Mouse (Mus musculus) G1E (cell line): Measurements from ENCODE around the gene Pkmyt1. TPM values are rescaled to one million over a fixed set of nuclear protein-coding genes. Genes with fewer than 3 reads are reported as not detected.

Source experiments
- ATAC-seq: 2 replicates; pipeline ENCODE4 v1.8.0; 2016; ENCODE audit warnings: mild to moderate bottlenecking; ENCODE audit not compliant: insufficient number of reproducible peaks, poor library complexity, low FRiP score, severe bottlenecking; ENCODE audit errors: extremely low read depth
- DNase-seq: peaks from one replicate; pipeline ENCODE4 v3.0.0; 2012; ENCODE audit warnings: low spot score
- H3K27me3 ChIP-seq: 2 replicates; pipeline ENCODE4 v1.6.1; 2012; ENCODE audit warnings: mild to moderate bottlenecking, low read length, inconsistent platforms; ENCODE audit not compliant: insufficient read depth
- H3K36me3 ChIP-seq: replicated peaks from 2 replicates; pipeline ENCODE3; 2012; ENCODE audit warnings: mild to moderate bottlenecking, inconsistent platforms
- H3K4me1 ChIP-seq: 2 replicates; pipeline ENCODE4 v1.6.1; 2012; ENCODE audit warnings: low read depth, low read length, inconsistent platforms, mixed read lengths; ENCODE audit not compliant: insufficient read depth
- H3K4me3 ChIP-seq: 2 replicates; pipeline ENCODE4 v1.5.1; 2012; ENCODE audit warnings: low read depth, mild to moderate bottlenecking, inconsistent platforms, low read length, moderate library complexity, mixed read lengths
- H3K9me3 ChIP-seq: replicated peaks from 2 replicates; pipeline ENCODE4 v1.6.1; 2012; ENCODE audit warnings: inconsistent platforms
- CTCF ChIP-seq: IDR thresholded peaks from 2 replicates; pipeline ENCODE4 v1.5.1; 2012; ENCODE audit warnings: low read depth, low read length, inconsistent platforms, mixed read lengths
- GATA1 ChIP-seq: IDR thresholded peaks from 2 replicates; pipeline ENCODE4 v1.6.1; 2012; ENCODE audit warnings: borderline replicate concordance, low read length, inconsistent platforms, mixed read lengths
- GATA2 ChIP-seq: IDR thresholded peaks from 2 replicates; pipeline ENCODE4 v1.6.1; 2012; ENCODE audit warnings: low read depth, low read length, inconsistent platforms, borderline replicate concordance
- POLR2AphosphoS5 ChIP-seq: IDR thresholded peaks from 2 replicates; pipeline ENCODE4 v1.6.1; 2012; ENCODE audit warnings: low read depth, low read length, inconsistent platforms; ENCODE audit not compliant: insufficient replicate concordance
- TAL1 ChIP-seq: conservative IDR thresholded peaks from 2 replicates; pipeline ENCODE4 v1.6.1; 2012; ENCODE audit warnings: low read depth, low read length, inconsistent platforms, mixed read lengths
- polyA plus RNA-seq: library from polyadenylated mRNA; stranded (reverse); fragments of >175 nt; gene quantifications from 2 replicates; pipeline ENCODE4 v1.2.3, GENCODE M21; 2012
- total RNA-seq, 2 experiments: library from RNA; stranded (forward) in 1 of 2; stranded (reverse) in 1 of 2; fragments of 200-1000 nt in 1 of 2; fragments of >200 nt in 1 of 2; fragmentation: Nextera tagmentation in 1 of 2; gene quantifications; 2 replicates each; pipeline ENCODE4 v1.2.3; 2014 to 2017

Gene Pkmyt1
- total and polyA plus RNA-seq, 3 experiments: 10.8 to 125 (median 33.5) TPM

DNA sequence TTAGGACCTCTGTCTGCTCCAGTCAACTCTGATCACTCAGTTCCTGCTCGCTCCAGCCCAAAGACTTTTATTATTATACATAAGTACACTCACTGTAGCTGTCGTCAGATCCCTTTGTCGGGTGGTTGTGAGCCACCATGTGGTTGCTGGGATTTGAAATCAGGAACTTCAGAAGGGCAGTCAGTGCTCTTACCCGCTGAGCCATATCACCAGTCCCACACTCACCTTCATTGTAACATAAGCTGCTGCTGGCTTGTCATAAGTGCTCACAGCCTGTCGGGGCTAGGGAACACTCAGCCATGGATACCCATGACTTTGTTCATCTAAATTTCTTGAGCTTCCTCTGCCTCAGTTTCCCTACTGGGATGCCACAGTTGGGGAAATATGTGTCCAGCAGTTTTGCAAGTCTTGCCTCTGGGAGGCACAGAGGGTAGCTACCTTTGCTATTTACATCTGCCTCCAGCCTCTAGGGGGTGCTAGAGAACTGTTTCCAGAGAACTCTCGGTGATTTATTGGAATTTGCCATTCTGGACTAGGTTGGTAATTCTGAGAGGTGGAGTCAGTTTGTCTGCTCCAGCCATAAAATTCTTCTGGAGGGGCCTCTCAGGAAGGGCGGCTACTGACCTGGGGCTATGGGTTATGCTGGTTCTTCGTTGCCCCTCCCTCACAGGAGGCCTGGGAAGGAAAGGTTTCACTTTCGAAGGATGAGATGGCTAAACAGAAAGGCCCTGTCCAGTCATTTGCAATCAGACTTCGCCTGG lies 22.7 kb downstream of the Pkmyt1 start:
- Histone ChIP-seq H3K9me3 (no peaks in the 10 kb centered on the region), H3K4me3 (peak overlapping the region; percentile 55), H3K4me1 (peaks cover 51% of the 10 kb centered on the region), H3K36me3 (peaks cover 20% of the 10 kb centered on the region), H3K27me3 (peaks cover 36% of the 10 kb centered on the region)
- peak; percentile 7; the same call in 1 of the 2 replicates for ATAC-seq
- no peak for TF ChIP-seq TAL1
- no peak for TF ChIP-seq GATA1
- peak; percentile 34; the same call in 1 of the 2 replicates for TF ChIP-seq CTCF
- TF ChIP-seq GATA2: no peak
- no peak for TF ChIP-seq POLR2AphosphoS5
- peak; percentile 73 for DNase-seq

DNA sequence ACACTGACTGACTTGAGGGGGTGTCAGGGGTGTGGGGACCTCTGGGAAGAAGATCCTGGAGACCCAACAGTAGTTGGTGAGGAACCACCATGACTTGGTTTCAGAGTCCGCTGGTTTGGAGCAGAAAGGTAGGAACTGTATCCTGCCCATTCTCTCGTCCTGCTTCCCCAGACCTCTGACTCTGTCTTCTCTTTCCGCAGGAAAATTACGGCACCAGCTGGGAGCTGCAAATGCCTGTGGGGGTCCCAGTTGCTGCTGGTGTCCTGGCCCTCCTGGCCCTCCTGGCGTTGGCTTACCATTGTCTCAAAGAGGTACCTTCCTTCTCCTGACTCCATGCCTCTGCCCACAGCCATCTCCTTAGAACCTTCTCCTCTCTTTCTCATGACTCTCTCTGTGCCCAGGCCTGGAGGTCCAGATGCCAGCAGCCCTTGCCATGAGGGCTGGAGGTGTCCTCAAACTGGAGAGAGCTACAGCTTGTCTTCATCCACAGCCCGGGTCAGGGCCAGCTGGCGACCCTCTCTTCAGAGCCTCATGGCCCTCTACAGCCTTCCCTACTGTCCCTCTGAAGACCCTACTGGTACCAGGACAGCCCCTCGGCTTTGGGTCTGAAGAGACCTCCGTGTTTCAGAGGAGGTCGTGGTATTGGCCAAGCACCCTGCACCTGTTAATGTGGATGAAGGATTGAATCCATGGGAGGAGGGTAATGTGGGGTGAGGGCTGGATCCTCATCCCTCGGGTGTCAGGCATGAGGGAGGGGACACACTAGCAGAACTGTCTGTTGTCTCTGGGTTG lies 23.5 kb downstream of the Pkmyt1 start:
- ATAC-seq: no peak
- H3K36me3 ChIP-seq: peaks cover 23% of the 10 kb centered on the region
- TF ChIP-seq POLR2AphosphoS5: no peak
- TF ChIP-seq TAL1: no peak
- TF ChIP-seq GATA1: no peak
- no peak for TF ChIP-seq CTCF
- no peak for TF ChIP-seq GATA2

DNA sequence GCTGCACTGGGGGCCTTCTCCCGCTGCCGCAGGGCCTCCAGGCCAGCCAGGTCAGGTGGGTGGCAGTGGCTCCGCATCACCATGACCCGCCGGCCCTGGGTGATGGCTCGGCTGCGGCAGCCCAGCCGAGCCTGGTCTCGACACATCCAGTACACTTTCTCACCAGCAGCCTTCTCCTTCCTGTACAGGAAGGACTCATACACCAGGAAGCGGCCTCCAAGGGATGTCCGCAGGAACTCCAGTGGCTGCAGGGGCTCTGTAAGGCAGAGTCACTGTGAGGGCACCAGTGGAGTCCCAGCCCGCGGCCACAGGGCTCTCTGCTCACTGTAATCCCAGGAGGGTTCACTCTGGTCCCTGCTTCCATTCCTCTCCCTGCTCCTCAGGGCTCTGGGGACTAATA lies 29.6 kb downstream of the Pkmyt1 start:
- Histone ChIP-seq H3K4me1 (no peaks in the 10 kb centered on the region), H3K9me3 (no peaks in the 10 kb centered on the region), H3K36me3 (peaks cover 71% of the 10 kb centered on the region), H3K4me3 (no peak overlapping the region), H3K27me3 (no peaks in the 10 kb centered on the region)
- no peak for ATAC-seq
- no peak for DNase-seq
- TF ChIP-seq GATA2 (no peak), GATA1 (no peak), TAL1 (no peak), POLR2AphosphoS5 (no peak), CTCF (no peak)

More for the DNA sequence above, 23.5 kb downstream of the Pkmyt1 start:
- Histone ChIP-seq H3K4me3 (peak overlapping the region; percentile 55), H3K4me1 (peaks cover 49% of the 10 kb centered on the region), H3K27me3 (peaks cover 30% of the 10 kb centered on the region), H3K9me3 (no peaks in the 10 kb centered on the region)
- no peak for DNase-seq

DNA sequence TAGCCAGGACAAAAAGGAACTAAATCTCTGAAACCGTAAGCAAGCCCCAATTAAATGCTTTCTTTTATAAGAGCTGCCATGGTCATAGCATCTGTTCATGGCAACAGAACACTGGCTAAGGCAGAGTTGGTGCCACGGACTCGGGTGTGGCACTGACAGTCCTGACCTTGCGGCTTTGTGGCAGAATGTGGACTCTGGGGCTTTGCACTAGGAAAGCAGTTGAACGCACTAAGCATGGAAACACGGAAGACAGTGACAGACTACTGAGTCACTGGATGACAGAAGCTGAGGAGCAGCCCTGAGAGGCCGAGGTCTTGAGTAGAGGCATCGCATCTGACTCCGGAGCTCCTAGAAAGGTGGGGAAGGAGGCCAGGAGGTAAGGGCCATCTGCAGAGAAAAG lies 31.4 kb downstream of the Pkmyt1 start:
- Histone ChIP-seq H3K4me3 (no peak overlapping the region), H3K4me1 (no peaks in the 10 kb centered on the region), H3K36me3 (peaks cover 80% of the 10 kb centered on the region), H3K9me3 (no peaks in the 10 kb centered on the region), H3K27me3 (no peaks in the 10 kb centered on the region)
- TF ChIP-seq TAL1 (no peak), CTCF (no peak), GATA2 (no peak), POLR2AphosphoS5 (no peak), GATA1 (no peak)
- ATAC-seq (no peak), DNase-seq (no peak)

DNA sequence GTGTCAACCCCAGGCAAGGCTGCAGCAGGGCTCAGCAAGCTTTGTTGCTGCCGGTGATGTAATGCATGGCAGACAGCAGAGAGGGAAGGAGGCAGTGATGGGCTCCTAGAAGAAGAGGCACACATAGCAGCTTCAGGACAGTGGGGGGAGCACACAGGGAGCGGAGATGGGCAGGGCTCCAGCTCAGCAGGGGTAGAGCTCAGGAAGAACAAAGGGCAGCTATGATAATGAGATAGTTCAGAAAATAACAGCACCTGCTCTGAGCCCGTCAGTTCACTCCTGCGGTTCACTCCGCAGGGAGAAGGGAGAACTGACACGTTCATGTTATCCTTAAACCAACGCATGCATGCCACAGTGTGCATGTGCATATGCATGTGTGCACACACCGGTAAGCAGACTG lies 32.7 kb downstream of the Pkmyt1 start:
- peaks cover 8% of the 10 kb centered on the region for H3K4me1 ChIP-seq
- peaks cover 72% of the 10 kb centered on the region for H3K36me3 ChIP-seq
- no peak for TF ChIP-seq GATA2
- TF ChIP-seq GATA1: no peak
- no peak for TF ChIP-seq CTCF
- no peak for TF ChIP-seq POLR2AphosphoS5
- TF ChIP-seq TAL1: no peak

DNA sequence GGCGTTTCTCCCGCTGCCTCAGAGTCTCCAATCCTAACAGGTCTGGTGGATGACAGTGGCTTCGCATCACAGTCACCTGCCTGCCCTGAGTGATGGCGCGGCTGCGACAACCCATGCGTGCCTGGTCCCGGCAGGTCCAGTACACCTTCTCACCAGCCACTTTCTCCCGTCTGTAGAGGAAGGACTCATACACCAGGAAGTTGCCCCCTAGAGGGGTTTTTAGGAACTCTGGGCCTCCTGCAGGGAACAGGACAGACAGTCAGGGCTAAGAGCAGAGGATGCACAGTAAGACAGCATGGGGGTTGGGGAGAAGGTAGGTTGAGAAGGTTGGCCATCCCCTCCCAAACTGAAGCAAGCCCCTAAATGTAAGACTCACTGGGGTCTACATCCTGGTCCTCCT lies 34.1 kb downstream of the Pkmyt1 start:
- Histone ChIP-seq H3K4me1 (peaks cover 8% of the 10 kb centered on the region), H3K4me3 (no peak overlapping the region), H3K9me3 (no peaks in the 10 kb centered on the region), H3K36me3 (peaks cover 74% of the 10 kb centered on the region), H3K27me3 (no peaks in the 10 kb centered on the region)
- no peak for TF ChIP-seq CTCF
- no peak for TF ChIP-seq POLR2AphosphoS5
- TF ChIP-seq GATA1: no peak
- TF ChIP-seq TAL1: no peak
- no peak for TF ChIP-seq GATA2
- no peak for ATAC-seq
- DNase-seq: no peak

More for the DNA sequence above, 32.7 kb downstream of the Pkmyt1 start:
- no peaks in the 10 kb centered on the region for H3K9me3 ChIP-seq
- H3K4me3 ChIP-seq: no peak overlapping the region
- DNase-seq (no peak), ATAC-seq (no peak)
- no peaks in the 10 kb centered on the region for H3K27me3 ChIP-seq
